Mouse (Mus musculus): ENCODE data around the gene Rbfox3. TPM values are rescaled to one million over a fixed set of nuclear protein-coding genes. Genes with fewer than 3 reads are reported as not detected.

Rbfox3 gene
- polyA plus RNA-seq, 1 experiment, result 0.51 TPM

- no peak overlapping the region for H3K27ac ChIP-seq (ENCODE audit: insufficient read depth, low read length)
- 53% methylated on average over 10 of the region's 10 CpGs for WGBS
- no peaks in the 10 kb centered on the region for H3K36me3 ChIP-seq (ENCODE audit: control insufficient read depth, insufficient read depth, low read length)
- no peaks in the 10 kb centered on the region for H3K27me3 ChIP-seq (ENCODE audit: control insufficient read depth, insufficient read depth, low read length)
- no peaks in the 10 kb centered on the region for H3K4me1 ChIP-seq (ENCODE audit: control insufficient read depth, insufficient read depth, insufficient read length)
- TF ChIP-seq CTCF (IDR thresholded peaks at IDR 0.05; ENCODE audit: extremely low read depth, insufficient read depth, insufficient read length, insufficient replicate concordance), result no peak
- no peak for TF ChIP-seq POLR2A (IDR thresholded peaks at IDR 0.05; ENCODE audit: low read depth, low read length)
- no peak for DNase-seq (ENCODE audit: low read depth in 1 of 2, low spot score in 2 of 2)
- H3K4me3 ChIP-seq (ENCODE audit: extremely low read depth, insufficient read depth, insufficient read length), result no peak overlapping the region
Measured at GRCm38 (mm10) chr11:118469509-118470160, 441.8 kb downstream of the Rbfox3 start.

- no peak for DNase-seq (ENCODE audit: low read depth in 1 of 2, low spot score in 2 of 2)
- TF ChIP-seq CTCF (IDR thresholded peaks at IDR 0.05; ENCODE audit: extremely low read depth, insufficient read depth, insufficient read length, insufficient replicate concordance), result no peak
- no peak for TF ChIP-seq POLR2A (IDR thresholded peaks at IDR 0.05; ENCODE audit: low read depth, low read length)
- H3K27me3 ChIP-seq (ENCODE audit: control insufficient read depth, insufficient read depth, low read length), result no peaks in the 10 kb centered on the region
- no peak overlapping the region for H3K27ac ChIP-seq (ENCODE audit: insufficient read depth, low read length)
- H3K36me3 ChIP-seq (ENCODE audit: control insufficient read depth, insufficient read depth, low read length), result no peaks in the 10 kb centered on the region
- H3K4me1 ChIP-seq (ENCODE audit: control insufficient read depth, insufficient read depth, insufficient read length), result no peaks in the 10 kb centered on the region
- H3K4me3 ChIP-seq (ENCODE audit: extremely low read depth, insufficient read depth, insufficient read length), result no peak overlapping the region
- 50% methylated on average over 11 of the region's 11 CpGs for WGBS
Measured at GRCm38 (mm10) chr11:118467441-118468035, 443.9 kb downstream of the Rbfox3 start.

GRCm38 (mm10) chr11:118460280-118460679 lies 451.1 kb downstream of the Rbfox3 start:
- Histone ChIP-seq H3K27ac (ENCODE audit: insufficient read depth, low read length) (no peak overlapping the region), H3K4me3 (ENCODE audit: extremely low read depth, insufficient read depth, insufficient read length) (no peak overlapping the region), H3K4me1 (ENCODE audit: control insufficient read depth, insufficient read depth, insufficient read length) (peaks cover 18% of the 10 kb centered on the region), H3K27me3 (ENCODE audit: control insufficient read depth, insufficient read depth, low read length) (no peaks in the 10 kb centered on the region), H3K36me3 (ENCODE audit: control insufficient read depth, insufficient read depth, low read length) (no peaks in the 10 kb centered on the region)
- TF ChIP-seq POLR2A (IDR thresholded peaks at IDR 0.05; ENCODE audit: low read depth, low read length) (no peak), CTCF (IDR thresholded peaks at IDR 0.05; ENCODE audit: extremely low read depth, insufficient read depth, insufficient read length, insufficient replicate concordance) (peak; percentile 56; the same call in 1 of the 2 replicates)
- 79% methylated on average over 6 of the region's 6 CpGs for WGBS
- peak in 1 of 2 experiments; percentile 18 for DNase-seq (ENCODE audit: low read depth in 1 of 2, low spot score in 2 of 2)

DNA sequence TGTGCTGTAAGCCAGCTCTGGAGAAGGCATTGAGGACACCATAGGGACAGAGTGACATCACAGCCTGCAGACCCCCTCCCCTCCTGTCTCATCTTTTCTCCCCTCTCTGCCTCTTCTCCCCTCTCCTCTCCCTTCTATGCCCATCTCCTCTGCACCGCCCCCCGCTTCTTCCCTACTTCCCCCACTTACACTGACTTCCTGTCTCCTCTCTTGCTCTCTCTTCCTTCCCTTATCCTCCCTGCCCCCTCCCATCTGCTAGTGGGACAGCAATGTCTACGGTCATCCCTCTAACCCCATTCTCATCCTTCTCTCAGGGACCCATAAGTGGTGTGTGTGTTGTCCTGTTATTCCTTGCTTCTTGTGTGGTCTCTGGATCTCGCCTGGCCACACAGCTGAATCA lies 451.9 kb downstream of the Rbfox3 start:
- Histone ChIP-seq H3K27ac (ENCODE audit: insufficient read depth, low read length) (peak overlapping the region; percentile 14; the same call in 1 of the 2 replicates), H3K4me1 (ENCODE audit: control insufficient read depth, insufficient read depth, insufficient read length) (peaks cover 18% of the 10 kb centered on the region), H3K36me3 (ENCODE audit: control insufficient read depth, insufficient read depth, low read length) (no peaks in the 10 kb centered on the region), H3K27me3 (ENCODE audit: control insufficient read depth, insufficient read depth, low read length) (no peaks in the 10 kb centered on the region), H3K4me3 (ENCODE audit: extremely low read depth, insufficient read depth, insufficient read length) (no peak overlapping the region)
- TF ChIP-seq POLR2A (IDR thresholded peaks at IDR 0.05; ENCODE audit: low read depth, low read length) (no peak), CTCF (IDR thresholded peaks at IDR 0.05; ENCODE audit: extremely low read depth, insufficient read depth, insufficient read length, insufficient replicate concordance) (no peak)
- DNase-seq (ENCODE audit: low read depth in 1 of 2, low spot score in 2 of 2), result no peak
- 37% methylated on average over 3 of the region's 4 CpGs for WGBS

- DNase-seq (ENCODE audit: low read depth in 1 of 2, low spot score in 2 of 2), result peak in 1 of 2 experiments; percentile 30
- H3K4me1 ChIP-seq (ENCODE audit: control insufficient read depth, insufficient read depth, insufficient read length), result peaks cover 18% of the 10 kb centered on the region
- H3K36me3 ChIP-seq (ENCODE audit: control insufficient read depth, insufficient read depth, low read length), result no peaks in the 10 kb centered on the region
- TF ChIP-seq POLR2A (IDR thresholded peaks at IDR 0.05; ENCODE audit: low read depth, low read length) (no peak), CTCF (IDR thresholded peaks at IDR 0.05; ENCODE audit: extremely low read depth, insufficient read depth, insufficient read length, insufficient replicate concordance) (no peak)
- 6% methylated on average over 8 of the region's 8 CpGs for WGBS
- peak overlapping the region; percentile 14; the same call in 1 of the 2 replicates for H3K27ac ChIP-seq (ENCODE audit: insufficient read depth, low read length)
- no peaks in the 10 kb centered on the region for H3K27me3 ChIP-seq (ENCODE audit: control insufficient read depth, insufficient read depth, low read length)
- H3K4me3 ChIP-seq (ENCODE audit: extremely low read depth, insufficient read depth, insufficient read length), result no peak overlapping the region
Measured at GRCm38 (mm10) chr11:118459051-118459450, 452.3 kb downstream of the Rbfox3 start.

GRCm38 (mm10) chr11:118456937-118457336 lies 454.5 kb downstream of the Rbfox3 start:
- 63% methylated on average over 11 of the region's 11 CpGs for WGBS
- Histone ChIP-seq H3K4me3 (ENCODE audit: extremely low read depth, insufficient read depth, insufficient read length) (no peak overlapping the region), H3K36me3 (ENCODE audit: control insufficient read depth, insufficient read depth, low read length) (no peaks in the 10 kb centered on the region), H3K27ac (ENCODE audit: insufficient read depth, low read length) (no peak overlapping the region), H3K4me1 (ENCODE audit: control insufficient read depth, insufficient read depth, insufficient read length) (peaks cover 15% of the 10 kb centered on the region), H3K27me3 (ENCODE audit: control insufficient read depth, insufficient read depth, low read length) (no peaks in the 10 kb centered on the region)
- TF ChIP-seq CTCF (IDR thresholded peaks at IDR 0.05; ENCODE audit: extremely low read depth, insufficient read depth, insufficient read length, insufficient replicate concordance) (no peak), POLR2A (IDR thresholded peaks at IDR 0.05; ENCODE audit: low read depth, low read length) (no peak)
- no peak for DNase-seq (ENCODE audit: low read depth in 1 of 2, low spot score in 2 of 2)

GRCm38 (mm10) chr11:118455788-118456187 lies 455.6 kb downstream of the Rbfox3 start:
- Histone ChIP-seq H3K4me1 (ENCODE audit: control insufficient read depth, insufficient read depth, insufficient read length) (peaks cover 12% of the 10 kb centered on the region), H3K36me3 (ENCODE audit: control insufficient read depth, insufficient read depth, low read length) (no peaks in the 10 kb centered on the region), H3K27me3 (ENCODE audit: control insufficient read depth, insufficient read depth, low read length) (no peaks in the 10 kb centered on the region), H3K4me3 (ENCODE audit: extremely low read depth, insufficient read depth, insufficient read length) (no peak overlapping the region), H3K27ac (ENCODE audit: insufficient read depth, low read length) (no peak overlapping the region)
- TF ChIP-seq CTCF (IDR thresholded peaks at IDR 0.05; ENCODE audit: extremely low read depth, insufficient read depth, insufficient read length, insufficient replicate concordance) (no peak), POLR2A (IDR thresholded peaks at IDR 0.05; ENCODE audit: low read depth, low read length) (no peak)
- 75% methylated on average over 6 of the region's 6 CpGs for WGBS
- no peak for DNase-seq (ENCODE audit: low read depth in 1 of 2, low spot score in 2 of 2)
